Mouse (Mus musculus) kidney, postnatal 14 days (tissue): Measurements from ENCODE around the gene Cby1.

ENCODE experiments used
- DNase-seq: peaks from one replicate; pipeline ENCODE4 v3.0.0; 2022; ENCODE audit warnings: mixed read lengths

Gene Cby1

GRCm38 (mm10) chr15:79708229-79708822 lies 49.3 kb downstream of the Cby1 start:
- DNase-seq: no peak

GRCm38 (mm10) chr15:79715646-79716045 lies 56.6 kb downstream of the Cby1 start:
- DNase-seq: no peak

GRCm38 (mm10) chr15:79716710-79717109 lies 57.7 kb downstream of the Cby1 start:
- DNase-seq: no peak
